Mouse (Mus musculus) liver, embryonic 11.5 days (tissue): Measurements from ENCODE around the gene Plcxd3. TPM values are rescaled to one million over a fixed set of nuclear protein-coding genes. Genes with fewer than 3 reads are reported as not detected.
"Not testable (repeated sequence)": the region's sequence is repeated elsewhere in the genome, so short reads cannot be mapped to it uniquely, and the experiment has no call there.

Experiments used
- ATAC-seq: fragments of 200-750 bp; cut with Nextera tagmentation; replicated peaks from 2 replicates; pipeline ENCODE4 v1.8.0; 2017; ENCODE audit warnings: moderate number of reproducible peaks, mild to moderate bottlenecking, moderate TSS enrichment, moderate library complexity; ENCODE audit not compliant: low FRiP score
- DNase-seq: peaks from one replicate; pipeline ENCODE4 v3.0.0-alpha.2; 2017; ENCODE audit warnings: low spot score
- H3K27ac ChIP-seq: fragments of 300-500 bp; sonication (generic); 2 replicates; pipeline ENCODE4 v1.5.1; 2014; ENCODE audit warnings: mild to moderate bottlenecking, low read depth, low read length, control low read depth
- H3K27me3 ChIP-seq: fragments of 300-500 bp; sonication (generic); replicated peaks from 2 replicates; pipeline ENCODE4 v1.6.1; 2014; ENCODE audit warnings: low read length, mixed read lengths; ENCODE audit not compliant: control insufficient read depth, insufficient read depth
- H3K36me3 ChIP-seq: fragments of 300-500 bp; sonication (generic); 2 replicates; pipeline ENCODE4 v1.6.1; 2014; ENCODE audit warnings: mild to moderate bottlenecking, low read length, moderate library complexity, mixed read lengths; ENCODE audit not compliant: control insufficient read depth, insufficient read depth
- H3K4me1 ChIP-seq: fragments of 300-500 bp; sonication (generic); replicated peaks from 2 replicates; pipeline ENCODE4 v1.6.1; 2014; ENCODE audit warnings: low read length, mixed read lengths; ENCODE audit not compliant: control insufficient read depth, insufficient read depth
- H3K4me2 ChIP-seq: fragments of 300-500 bp; sonication (generic); 2 replicates; pipeline ENCODE4 v1.6.1; 2014; ENCODE audit warnings: mild to moderate bottlenecking, control low read depth, moderate library complexity
- H3K4me3 ChIP-seq: fragments of 300-500 bp; sonication (generic); 2 replicates; pipeline ENCODE4 v1.5.1; 2014; ENCODE audit warnings: low read depth, low read length, control low read depth
- H3K9ac ChIP-seq: fragments of 300-500 bp; sonication (generic); 2 replicates; pipeline ENCODE4 v1.6.1; 2014; ENCODE audit warnings: low read depth, low read length, control low read depth
- H3K9me3 ChIP-seq: fragments of 300-500 bp; sonication (generic); 2 replicates; pipeline ENCODE4 v1.6.1; 2016; ENCODE audit warnings: low read length, inconsistent platforms, mixed read lengths; ENCODE audit not compliant: control insufficient read depth
- WGBS: fragments of 180-500 bp; shearing (Covaris S2); extraction: QIAGEN DNeasy Blood & Tissue Kit; methylation state at CpG from one replicate; pipeline ENCODE4 v1.1.7; 2014; 5-methylcytosine and 5-hydroxymethylcytosine counted together
- polyA plus RNA-seq: library from polyadenylated mRNA; unstranded; fragments of >200 nt; fragmentation: Nextera tagmentation; extraction: Ambion mirVana; gene quantifications from 2 replicates; pipeline ENCODE4 v1.2.1, GENCODE M21; 2014

Plcxd3 gene
- polyA plus RNA-seq, 1 experiment from 2014 or later, result 2.3 TPM

GRCm38 (mm10) chr15:4598661-4599060 lies 223.4 kb downstream of the Plcxd3 start:
- not testable (repeated sequence) for H3K4me3 ChIP-seq, ATAC-seq, DNase-seq, H3K4me1 ChIP-seq, H3K4me2 ChIP-seq, H3K9ac ChIP-seq, H3K27ac ChIP-seq, H3K27me3 ChIP-seq, H3K36me3 ChIP-seq, H3K9me3 ChIP-seq
- WGBS, result 86% methylated on average over 8 of the region's 8 CpGs

GRCm38 (mm10) chr15:4599331-4599730 lies 224.0 kb downstream of the Plcxd3 start:
- H3K27me3 ChIP-seq, DNase-seq, H3K4me2 ChIP-seq, H3K9me3 ChIP-seq, H3K9ac ChIP-seq, ATAC-seq, H3K27ac ChIP-seq, H3K4me1 ChIP-seq, H3K36me3 ChIP-seq, H3K4me3 ChIP-seq: not testable (repeated sequence)
- WGBS, result 84% methylated on average over 8 of the region's 8 CpGs

GRCm38 (mm10) chr15:4605630-4606029 lies 230.3 kb downstream of the Plcxd3 start:
- H3K9me3 ChIP-seq, result no peaks in the 10 kb centered on the region
- no peak overlapping the region for H3K27ac ChIP-seq
- WGBS, result 77% methylated on average over 6 of the region's 6 CpGs
- no peak for DNase-seq
- no peak overlapping the region for H3K9ac ChIP-seq
- no peak for ATAC-seq
- H3K4me3 ChIP-seq, result no peak overlapping the region
- no peak overlapping the region for H3K4me2 ChIP-seq
- H3K36me3 ChIP-seq, result no peaks in the 10 kb centered on the region
- no peaks in the 10 kb centered on the region for H3K27me3 ChIP-seq
- no peaks in the 10 kb centered on the region for H3K4me1 ChIP-seq
